Mouse (Mus musculus) activated CD4-positive, CD25-positive, alpha-beta regulatory T cell, adult 4 months (primary cell): ENCODE results near the gene Gm10477. TPM values are rescaled to one million over a fixed set of nuclear protein-coding genes. Genes with fewer than 3 reads are reported as not detected.
"Not testable (repeated sequence)": the region's sequence is repeated elsewhere in the genome, so short reads cannot be mapped to it uniquely, and the experiment has no call there.

Experiments
- ATAC-seq: one replicate; pipeline ENCODE4 v1.8.0; 2017
- polyA plus RNA-seq, 2 experiments: library from polyadenylated mRNA; unstranded; fragments of 100-300 nt; shearing (Covaris generic); gene quantifications; one replicate each; pipeline ENCODE4 v1.2.1; 2017

The Gm10477 gene
- not detected for polyA plus RNA-seq

DNA sequence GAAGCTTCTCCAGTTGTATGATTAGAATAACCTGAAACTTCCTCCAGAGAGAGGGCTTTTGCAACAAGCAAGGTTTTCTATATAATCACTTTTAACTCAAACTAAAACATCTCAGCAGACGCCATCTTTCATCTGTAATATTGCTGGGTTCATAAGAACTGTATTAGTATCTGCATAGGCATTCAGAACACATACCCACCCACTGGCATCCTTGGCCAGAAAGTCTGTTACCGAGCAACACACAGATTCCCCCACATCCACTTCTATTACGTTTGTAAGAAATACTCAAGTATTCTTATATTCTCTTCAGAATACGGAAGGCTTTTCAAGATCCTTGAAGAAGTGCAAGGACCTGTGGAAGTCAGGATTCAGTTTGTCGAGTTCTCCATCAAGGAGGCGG lies at the start of gene Gm10477:
Gene Gm10477 (plus strand): TSS at position 301 of the 400 bp plus-strand sequence.
- ATAC-seq: not testable (repeated sequence)

DNA sequence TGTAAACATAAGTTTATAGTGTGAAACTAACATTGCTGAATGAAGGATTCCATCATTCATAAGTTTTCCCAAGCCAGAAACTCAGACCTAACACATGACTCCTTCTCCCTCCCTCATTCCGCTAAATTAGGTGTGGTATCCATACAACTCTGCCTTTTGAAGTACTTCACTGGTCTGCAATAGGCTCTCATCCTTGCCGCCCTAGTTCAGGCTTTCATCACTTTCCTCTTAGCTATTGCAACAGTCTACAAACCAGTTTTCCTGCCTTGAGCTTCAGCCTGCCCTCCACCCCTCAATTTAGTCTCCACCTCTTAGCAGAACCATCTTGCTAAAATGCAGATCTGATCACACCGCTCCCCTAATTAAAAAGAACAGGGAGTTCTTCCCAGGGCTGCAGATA lies 47.0 kb upstream of the Gm10477 start:
- ATAC-seq: no peak

DNA sequence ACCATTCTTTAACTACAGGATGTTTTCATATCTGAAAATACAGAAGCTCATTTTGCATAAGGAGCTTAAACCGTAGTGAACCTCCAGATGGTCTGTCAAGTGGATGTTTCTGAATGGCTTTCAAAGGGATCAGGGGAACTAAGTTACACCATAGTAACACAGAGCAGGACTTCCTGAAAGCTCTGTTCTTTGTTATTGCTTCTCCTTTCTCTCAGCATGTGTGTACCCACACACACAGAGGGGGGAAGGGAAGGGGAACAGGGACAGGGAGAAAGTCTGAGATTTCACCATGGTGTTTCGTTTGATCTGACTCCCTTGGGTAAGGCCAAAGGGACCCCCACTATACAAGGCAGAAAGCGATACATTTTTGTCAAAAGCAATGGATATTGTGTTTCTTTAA lies 42.6 kb upstream of the Gm10477 start:
- ATAC-seq: no peak

DNA sequence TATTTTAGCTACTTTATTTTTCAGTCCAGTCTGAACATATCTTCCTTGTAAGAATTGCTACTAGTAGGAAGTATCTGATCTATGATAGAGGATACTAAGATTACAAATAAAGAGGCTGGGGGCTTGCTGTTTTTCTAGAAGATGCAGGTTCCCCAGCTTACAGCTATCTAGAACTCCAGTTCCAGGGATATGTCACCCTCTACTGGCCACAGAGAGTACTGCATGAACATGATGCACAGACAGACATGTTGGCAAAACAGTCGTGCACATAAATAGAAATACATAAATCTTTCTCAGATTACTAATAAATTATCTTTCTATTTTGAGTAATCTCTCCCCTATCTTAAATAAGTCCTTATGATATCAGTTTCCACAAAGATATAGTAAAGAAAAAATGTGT lies 34.8 kb upstream of the Gm10477 start:
- ATAC-seq: peak; percentile 71

DNA sequence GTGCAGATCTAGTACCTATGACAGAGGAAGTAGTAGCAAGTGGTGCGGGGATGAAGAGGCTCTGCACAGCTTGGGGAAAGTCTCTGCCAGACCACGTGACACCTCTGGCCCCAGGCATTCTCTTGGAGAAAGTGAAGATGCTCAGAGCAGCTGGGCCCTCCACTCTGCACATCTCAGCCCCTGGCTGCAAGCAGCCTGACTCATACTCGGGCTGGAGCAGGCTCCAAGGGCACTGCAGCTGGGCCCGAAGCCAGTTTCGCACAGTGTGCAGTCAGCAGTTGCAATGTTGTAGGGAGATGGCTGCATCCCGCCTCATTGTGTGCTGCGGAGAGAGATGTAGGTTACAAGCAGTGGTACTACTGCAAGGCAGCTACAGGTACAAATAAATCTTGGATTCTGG lies 27.3 kb upstream of the Gm10477 start:
- no peak for ATAC-seq

DNA sequence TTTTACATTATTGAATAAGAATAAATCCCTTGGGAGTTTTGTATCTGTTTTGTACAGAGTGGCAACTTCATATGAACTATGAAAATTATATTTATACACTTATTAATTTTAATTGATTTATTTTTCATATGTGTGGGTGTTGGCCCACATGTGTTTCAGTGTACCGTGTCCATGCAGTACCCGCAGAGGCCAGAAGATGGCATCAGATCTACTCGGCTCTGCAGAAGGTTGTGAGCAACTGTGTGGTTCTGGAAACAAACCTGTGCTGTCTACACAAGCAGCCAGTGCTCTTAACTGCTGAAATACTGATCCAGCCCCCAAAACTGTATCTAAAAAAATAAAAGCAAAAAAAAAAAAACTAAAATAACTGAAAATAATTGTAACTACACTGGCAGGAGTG lies 6.7 kb downstream of the Gm10477 start:
- ATAC-seq: no peak

DNA sequence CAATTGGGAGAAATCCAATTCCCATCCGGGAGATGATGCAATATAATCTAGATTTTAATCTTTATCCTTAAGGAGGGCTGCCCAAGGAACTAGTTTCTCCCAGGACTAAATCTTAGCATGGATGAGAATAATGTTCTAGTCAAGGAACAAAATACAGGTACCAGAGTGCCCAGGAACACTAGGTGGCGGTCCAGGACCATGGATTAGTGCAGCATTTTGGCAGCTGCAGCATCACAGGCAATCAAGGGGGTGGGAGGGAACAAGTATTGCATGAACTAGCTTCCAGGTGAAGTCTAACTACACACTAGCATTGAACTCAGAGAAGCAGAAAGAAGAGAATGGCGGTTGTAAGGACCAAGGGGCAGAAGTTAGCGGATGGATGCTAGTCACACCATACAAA lies 12.6 kb downstream of the Gm10477 start:
- no peak for ATAC-seq

DNA sequence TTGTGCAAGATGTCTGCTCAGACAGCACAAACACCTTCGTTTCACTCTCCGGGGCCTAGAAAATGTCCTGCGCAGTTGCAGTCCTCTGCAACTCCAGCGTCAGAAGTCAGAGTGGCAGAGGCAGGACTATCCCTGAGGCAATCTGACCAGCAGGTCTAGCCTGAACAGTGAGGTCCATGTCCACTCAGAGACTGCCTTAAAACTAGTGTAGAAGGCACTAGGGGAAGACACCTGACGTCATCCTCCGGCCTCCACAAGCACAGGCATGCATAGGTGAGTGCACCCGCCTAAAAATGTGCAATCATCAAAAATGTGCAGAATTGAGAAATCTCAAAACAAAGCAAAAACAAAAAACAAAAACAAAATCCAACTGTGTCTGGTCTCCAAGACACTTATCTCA lies 25.0 kb downstream of the Gm10477 start, which contains the start of gene Gm648:
Gene Gm648 (minus strand): TSS at position 101 of the 400 bp plus-strand sequence.
- no peak for ATAC-seq

DNA sequence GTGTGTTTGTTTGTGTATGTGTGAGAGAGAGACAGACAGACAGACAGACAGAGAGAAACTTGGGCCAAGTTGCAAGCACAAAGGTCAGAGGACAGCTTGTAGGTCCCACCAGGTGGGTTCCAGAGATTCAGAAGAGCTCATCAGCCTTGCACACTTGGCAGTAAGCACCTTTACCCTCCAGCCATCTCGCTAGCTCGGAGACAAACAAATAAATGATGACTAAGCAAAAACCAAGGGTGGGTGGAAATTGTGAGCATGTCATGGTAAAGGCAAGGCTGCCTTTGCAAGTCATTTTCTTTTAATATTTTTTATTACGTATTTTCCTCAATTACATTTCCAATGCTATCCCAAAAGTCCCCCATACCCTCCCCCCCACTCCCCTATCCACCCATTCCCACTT lies 29.0 kb downstream of the Gm10477 start:
- ATAC-seq: no peak

DNA sequence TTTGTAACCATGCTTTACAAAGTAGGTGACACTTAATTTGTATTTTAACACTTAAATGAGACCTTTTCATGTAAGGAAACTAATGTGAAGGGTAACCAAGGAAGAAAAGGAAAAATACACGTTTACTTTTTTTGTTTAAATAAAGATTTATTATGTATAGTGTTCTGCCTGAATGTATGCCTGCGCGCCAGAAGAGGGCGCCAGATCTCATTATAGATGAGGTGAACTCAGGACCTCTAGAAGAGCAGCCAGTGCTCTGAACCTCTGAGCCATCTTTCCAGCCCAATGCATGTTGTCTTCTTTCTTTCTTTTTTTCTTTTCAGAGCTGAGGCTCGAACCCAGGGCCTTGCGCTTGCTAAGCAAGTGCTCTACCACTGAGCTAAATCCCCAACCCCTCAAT lies 47.9 kb downstream of the Gm10477 start:
- ATAC-seq: no peak

Other genes with a start within 250 kb of the Gm10477 start
- gene Zfp449, start 178.3 kb upstream of the Gm10477 start, polyA plus RNA-seq: under 1 TPM; 0.12 to 0.84 TPM
- 1 to 10 TPM; 2.6 to 3.7 TPM for gene Smim10l2a, start 150.2 kb upstream of the Gm10477 start, polyA plus RNA-seq
- 10 to 100 TPM in 1 of 2 experiments, 1 to 10 TPM in 1; 2.2 to 15.6 TPM for gene Gm2174, start 76.8 kb upstream of the Gm10477 start, polyA plus RNA-seq
- gene Ints6l, start 69.9 kb upstream of the Gm10477 start, polyA plus RNA-seq: 10 to 100 TPM; 23.4 to 26.6 TPM
- not detected for gene Gm648, start 24.9 kb downstream of the Gm10477 start, polyA plus RNA-seq
- gene Mmgt1, start 73.3 kb downstream of the Gm10477 start, polyA plus RNA-seq: 1 to 10 TPM; 6.7 to 7.6 TPM
- gene Slc9a6, start 85.0 kb downstream of the Gm10477 start, polyA plus RNA-seq: 1 to 10 TPM; 8.3 to 8.9 TPM
- not detected for gene Fhl1, start 207.0 kb downstream of the Gm10477 start, polyA plus RNA-seq